Mouse (Mus musculus): ENCODE results near the gene Cit. TPM values are rescaled to one million over a fixed set of nuclear protein-coding genes. Genes with fewer than 3 reads are reported as not detected.
A peak's percentile ranks its signal among the peaks of the same experiment; 100 is the strongest.

The Cit gene
- total and polyA plus RNA-seq, 3 experiments: 21.5 to 32.9 (median 24.1) TPM

DNA sequence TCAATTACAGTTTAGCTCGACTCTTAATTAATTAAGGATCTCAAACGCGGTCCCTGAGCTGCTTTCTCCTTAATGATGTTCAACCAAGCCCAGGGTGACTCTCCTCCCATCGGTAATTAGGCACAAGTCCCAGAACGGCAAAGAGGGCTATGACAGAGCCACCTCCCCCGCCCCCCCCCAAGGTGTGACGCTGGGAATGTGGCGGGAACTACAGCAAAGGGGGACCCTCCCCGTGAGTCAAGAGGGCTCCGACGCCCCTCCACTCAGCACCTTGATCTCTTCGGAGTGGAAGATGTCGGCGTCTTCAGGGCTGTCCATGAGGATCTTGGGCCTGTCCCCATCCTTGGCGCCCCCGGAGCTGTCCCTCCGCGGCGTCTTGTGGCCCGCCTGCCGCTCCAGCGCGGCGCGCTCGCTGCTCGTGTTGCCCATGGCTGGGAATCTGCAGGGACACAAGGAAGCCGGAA, 178.8 kb downstream of the Cit start:
- peak overlapping the region; percentile 94 for H3K9ac ChIP-seq (ENCODE audit: control insufficient read depth, low read depth, low read length, poor library complexity, severe bottlenecking)
- no peaks in the 10 kb centered on the region for H3K9me3 ChIP-seq (replicated peaks; ENCODE audit: insufficient read depth, low read length)
- peaks cover 25 to 52% of the 10 kb centered on the region in 2 experiments for H3K4me1 ChIP-seq (ENCODE audit: control insufficient read depth in 1 of 2, insufficient read depth in 2 of 2, low read length in 2 of 2)
- TF ChIP-seq UBTF (IDR thresholded peaks at IDR 0.05; ENCODE audit: borderline replicate concordance, insufficient read depth, low read depth, low read length) (0 out of 2 replicates have a peak, but pooled peaks have one; percentile 12), EP300 (IDR thresholded peaks at IDR 0.05; ENCODE audit: low read depth in 1 of 2, low read length in 2 of 2) (no peak), MYC (IDR thresholded peaks at IDR 0.05; ENCODE audit: low read depth, low read length) (0 out of 2 replicates have a peak, but pooled peaks have one; percentile 16), USF2 (IDR thresholded peaks at IDR 0.05; ENCODE audit: borderline replicate concordance in 1 of 2, insufficient read depth in 1 of 2, low read depth in 1 of 2, low read length in 2 of 2) (no peak)
- no peak for DNase-seq (ENCODE audit: low read depth, low spot score)
- H3K79me2 ChIP-seq (ENCODE audit: control insufficient read depth, insufficient read depth, low read length, poor library complexity): peaks cover 33% of the 10 kb centered on the region
- peak overlapping the region; percentile 72 to 98 for H3K4me3 ChIP-seq (ENCODE audit: control insufficient read depth in 1 of 2, insufficient read depth in 1 of 2, low read depth in 2 of 2, low read length in 2 of 2)
- peak overlapping the region; percentile 96 for H3K27ac ChIP-seq (ENCODE audit: control insufficient read depth, low read depth, low read length)
- no peaks in the 10 kb centered on the region for H3K27me3 ChIP-seq (ENCODE audit: control insufficient read depth in 1 of 2, insufficient read depth in 2 of 2, low read length in 2 of 2)
- peaks cover 14 to 55% of the 10 kb centered on the region in 2 experiments for H3K36me3 ChIP-seq (ENCODE audit: control insufficient read depth in 1 of 2, insufficient read depth in 2 of 2, low read length in 2 of 2)

DNA sequence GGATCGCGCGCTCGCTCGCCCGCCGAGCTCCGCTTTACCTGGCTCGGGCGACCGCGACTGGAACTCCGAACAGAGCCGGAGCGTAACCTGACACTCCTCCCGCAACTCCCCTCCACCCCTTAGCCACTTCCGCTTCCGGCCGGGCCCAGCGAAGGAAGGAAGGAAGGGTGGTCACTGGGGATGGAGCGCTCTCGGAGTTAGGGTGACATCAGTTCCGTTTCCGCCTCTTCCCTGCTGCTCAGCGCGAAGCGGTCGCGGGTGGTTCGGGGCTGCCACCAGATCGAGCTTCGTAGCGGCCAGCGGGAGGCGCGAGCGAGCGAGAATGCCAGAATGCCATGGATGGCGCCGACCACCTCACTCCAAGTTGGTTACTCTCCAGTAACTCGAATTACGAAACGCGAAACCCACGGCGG, 179.3 kb downstream of the Cit start, which contains the start of gene Prkab1:
Prkab1 (minus strand) TSS at position 182 of the 413 bp plus-strand sequence.
- peaks cover 23 to 50% of the 10 kb centered on the region in 2 experiments for H3K4me1 ChIP-seq (ENCODE audit: control insufficient read depth in 1 of 2, insufficient read depth in 2 of 2, low read length in 2 of 2)
- TF ChIP-seq TCF12 (IDR thresholded peaks at IDR 0.05; ENCODE audit: low read depth, low read length) (peak; percentile 68), TBP (IDR thresholded peaks at IDR 0.05; ENCODE audit: low read depth, low read length) (peak; percentile 51; the same call in 1 of the 2 replicates), CTCF (IDR thresholded peaks at IDR 0.05 in 2 of 3, conservative IDR thresholded peaks at IDR 0.05 in 1 of 3; ENCODE audit: control insufficient read depth in 1 of 3, insufficient read depth in 1 of 3, low read depth in 2 of 3, low read length in 3 of 3, poor library complexity in 1 of 3, severe bottlenecking in 1 of 3) (peak; percentile 31 to 59 (median 59)), EP300 (IDR thresholded peaks at IDR 0.05; ENCODE audit: low read depth in 1 of 2, low read length in 2 of 2) (peak in 1 of 2 experiments; percentile 68; a peak in 2 of 4 replicates), POLR2AphosphoS2 (IDR thresholded peaks at IDR 0.05; ENCODE audit: low read length) (peak; percentile 61), ZNF384 (IDR thresholded peaks at IDR 0.05; ENCODE audit: low read depth, low read length) (0 out of 2 replicates have a peak, but pooled peaks have one; percentile 13), RAD21 (IDR thresholded peaks at IDR 0.05; ENCODE audit: low read depth, low read length) (peak; percentile 13), JUND (IDR thresholded peaks at IDR 0.05; ENCODE audit: low read depth, low read length) (no peak), MAX (IDR thresholded peaks at IDR 0.05; ENCODE audit: low read length) (no peak; the same call in none of the 2 replicates), BHLHE40 (IDR thresholded peaks at IDR 0.05; ENCODE audit: borderline replicate concordance, low read depth, low read length) (0 out of 2 replicates have a peak, but pooled peaks have one; percentile 63), POLR2AphosphoS5 (IDR thresholded peaks at IDR 0.05; ENCODE audit: borderline replicate concordance, low read depth, low read length) (no peak), SMC3 (IDR thresholded peaks at IDR 0.05; ENCODE audit: low read depth, low read length) (peak; percentile 36; the same call in 1 of the 2 replicates), MYB (IDR thresholded peaks at IDR 0.05; ENCODE audit: low read depth, low read length) (no peak), E2F4 (IDR thresholded peaks at IDR 0.05; ENCODE audit: borderline replicate concordance, low read depth, low read length) (no peak), USF1 (IDR thresholded peaks at IDR 0.05; ENCODE audit: low read depth, low read length) (no peak), SIN3A (IDR thresholded peaks at IDR 0.05; ENCODE audit: low read length) (peak; percentile 88), POLR2A (IDR thresholded peaks at IDR 0.05; ENCODE audit: control insufficient read depth in 1 of 2, insufficient read depth in 1 of 2, low read depth in 1 of 2, low read length in 2 of 2, poor library complexity in 1 of 2) (peak; percentile 16 to 83; a peak in 2 of 4 replicates), UBTF (IDR thresholded peaks at IDR 0.05; ENCODE audit: borderline replicate concordance, insufficient read depth, low read depth, low read length) (0 out of 2 replicates have a peak, but pooled peaks have one; percentile 62), RCOR1 (IDR thresholded peaks at IDR 0.05; ENCODE audit: low read depth, low read length) (peak; percentile 30; the same call in 1 of the 2 replicates), ZMIZ1 (IDR thresholded peaks at IDR 0.05; ENCODE audit: low read depth, low read length) (peak; percentile 53), MAFK (IDR thresholded peaks at IDR 0.05; ENCODE audit: borderline replicate concordance, low read depth, low read length) (no peak), MXI1 (IDR thresholded peaks at IDR 0.05; ENCODE audit: low read depth, low read length) (peak; percentile 74), CHD2 (IDR thresholded peaks at IDR 0.05; ENCODE audit: low read length) (no peak), USF2 (IDR thresholded peaks at IDR 0.05; ENCODE audit: borderline replicate concordance in 1 of 2, insufficient read depth in 1 of 2, low read depth in 1 of 2, low read length in 2 of 2) (no peak), NRF1 (IDR thresholded peaks at IDR 0.05; ENCODE audit: insufficient read depth, low read depth, low read length, poor library complexity, severe bottlenecking) (no peak), GABPA (IDR thresholded peaks at IDR 0.05; ENCODE audit: low read depth, low read length) (no peak), GATA1 (IDR thresholded peaks at IDR 0.05; ENCODE audit: low read depth, low read length) (no peak), TAL1 (IDR thresholded peaks at IDR 0.05; ENCODE audit: low read length) (no peak), MYC (IDR thresholded peaks at IDR 0.05; ENCODE audit: low read depth, low read length) (no peak)

More for the DNA sequence above, 179.3 kb downstream of the Cit start, which contains the start of gene Prkab1:
- peaks cover 33% of the 10 kb centered on the region for H3K79me2 ChIP-seq (ENCODE audit: control insufficient read depth, insufficient read depth, low read length, poor library complexity)
- peaks cover 11 to 50% of the 10 kb centered on the region in 2 experiments for H3K36me3 ChIP-seq (ENCODE audit: control insufficient read depth in 1 of 2, insufficient read depth in 2 of 2, low read length in 2 of 2)
- H3K27ac ChIP-seq (ENCODE audit: control insufficient read depth, low read depth, low read length): peak within 1 kb of the TSS; percentile 96
- H3K4me3 ChIP-seq (ENCODE audit: control insufficient read depth in 1 of 2, insufficient read depth in 1 of 2, low read depth in 2 of 2, low read length in 2 of 2): peak within 1 kb of the TSS; percentile 72 to 98
- H3K9me3 ChIP-seq (replicated peaks; ENCODE audit: insufficient read depth, low read length): no peaks in the 10 kb centered on the region
- no peaks in the 10 kb centered on the region for H3K27me3 ChIP-seq (ENCODE audit: control insufficient read depth in 1 of 2, insufficient read depth in 2 of 2, low read length in 2 of 2)
- peak; percentile 98 for DNase-seq (ENCODE audit: low read depth, low spot score)
- peak within 1 kb of the TSS; percentile 94 for H3K9ac ChIP-seq (ENCODE audit: control insufficient read depth, low read depth, low read length, poor library complexity, severe bottlenecking)

All from MEL (cell line).